Mouse (Mus musculus): ENCODE measurements at regions not wholly inside any gene's neighbourhood (a gene's known extent, or its start where the extent isn't known, plus 50 kb on each side); places are given as distances from the start of the nearest gene placed in this dataset.

DNA sequence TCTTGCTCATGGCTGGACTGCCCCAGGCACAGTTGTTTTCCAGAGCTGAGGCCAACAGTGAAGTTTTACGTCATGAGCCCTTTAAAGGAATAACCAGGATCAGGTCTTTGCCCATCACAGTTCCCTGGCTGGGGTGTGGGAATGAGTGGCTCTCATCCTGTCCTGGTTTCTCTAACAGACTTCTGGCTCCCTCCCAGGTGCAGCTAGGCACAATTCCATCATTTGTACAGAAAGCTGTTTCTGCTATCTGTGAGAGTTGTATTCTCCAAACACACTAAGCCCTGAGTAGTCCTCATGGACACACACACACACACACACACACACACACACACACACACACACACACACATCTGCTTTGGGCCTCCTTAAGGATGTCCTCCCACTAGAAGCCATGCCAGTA lies 127.1 kb upstream of the Impad1 start:
- no peak for DNase-seq (ENCODE audit: low read depth, low spot score)

DNA sequence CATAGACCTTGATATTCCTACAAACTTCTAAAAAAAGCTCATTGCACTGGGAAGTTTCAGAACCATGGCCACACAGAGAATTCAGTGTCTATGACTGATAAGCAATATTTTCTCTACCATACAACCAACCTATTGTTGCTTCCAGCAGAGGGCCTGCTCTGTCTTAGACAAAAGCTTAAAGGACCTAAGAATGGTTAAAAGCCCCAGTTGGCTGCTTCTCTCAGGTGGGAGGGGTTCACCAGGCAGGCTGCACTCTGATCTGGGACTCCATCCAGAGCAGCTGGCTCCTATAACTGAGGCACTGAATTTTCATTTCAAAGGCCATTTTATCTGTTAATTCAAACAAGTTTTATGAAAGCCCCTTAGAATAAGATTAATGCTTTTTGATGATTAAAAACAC lies 82.1 kb upstream of the Impad1 start:
- DNase-seq (ENCODE audit: low read depth, low spot score): no peak

DNA sequence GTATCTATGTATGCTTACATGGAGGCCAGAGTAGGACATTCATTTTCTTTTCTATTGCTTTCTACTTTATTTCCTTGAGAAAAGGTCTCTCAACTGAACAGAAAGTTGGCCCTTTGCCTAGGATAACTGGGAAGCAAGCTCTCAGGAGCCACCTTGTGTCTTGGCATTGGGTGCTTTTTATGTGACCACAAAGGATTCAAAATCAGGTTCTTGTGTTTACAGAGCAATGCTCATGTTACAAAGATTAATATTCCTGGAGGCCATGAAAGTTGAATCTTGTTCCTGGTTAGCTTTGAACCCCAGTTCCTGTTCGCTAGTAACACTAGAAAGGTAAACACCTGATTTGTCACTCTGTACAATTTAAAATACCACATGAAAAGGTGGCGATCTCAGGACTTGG lies 65.2 kb upstream of the Impad1 start:
- DNase-seq (ENCODE audit: low read depth, low spot score): no peak

Measured in forelimb bud, embryonic 11.5 days (tissue).